Mouse (Mus musculus): Measurements from ENCODE around the gene Atxn7. TPM values are rescaled to one million over a fixed set of nuclear protein-coding genes. Genes with fewer than 3 reads are reported as not detected.
A peak's percentile ranks its signal among the peaks of the same experiment; 100 is the strongest.

Atxn7 gene
- polyA plus RNA-seq, 1 experiment: 20.3 TPM

GRCm38 (mm10) chr14:14088016-14088791 is 127.0 kb downstream of the Atxn7 start:
- 22% methylated on average over 9 of the region's 9 CpGs for WGBS
- Histone ChIP-seq H3K4me3 (ENCODE audit: extremely low read depth, insufficient read depth, insufficient read length) (no peak overlapping the region), H3K27me3 (ENCODE audit: control insufficient read depth, insufficient read depth, low read length) (no peaks in the 10 kb centered on the region), H3K36me3 (ENCODE audit: control insufficient read depth, insufficient read depth, low read length) (peaks cover 15% of the 10 kb centered on the region), H3K27ac (ENCODE audit: insufficient read depth, low read length) (0 out of 2 replicates have a peak overlapping the region, but pooled peaks have one; percentile 12), H3K4me1 (ENCODE audit: control insufficient read depth, insufficient read depth, insufficient read length) (no peaks in the 10 kb centered on the region)
- DNase-seq (ENCODE audit: low read depth in 1 of 2, low spot score in 2 of 2): no peak
- no peak for TF ChIP-seq CTCF (IDR thresholded peaks at IDR 0.05; ENCODE audit: extremely low read depth, insufficient read depth, insufficient read length, insufficient replicate concordance)
- TF ChIP-seq POLR2A (IDR thresholded peaks at IDR 0.05; ENCODE audit: low read depth, low read length): no peak

- no peaks in the 10 kb centered on the region for H3K4me1 ChIP-seq (ENCODE audit: control insufficient read depth, insufficient read depth, insufficient read length)
- TF ChIP-seq CTCF (IDR thresholded peaks at IDR 0.05; ENCODE audit: extremely low read depth, insufficient read depth, insufficient read length, insufficient replicate concordance) (no peak), POLR2A (IDR thresholded peaks at IDR 0.05; ENCODE audit: low read depth, low read length) (no peak)
- 92% methylated on average over 6 of the region's 6 CpGs for WGBS
- H3K27me3 ChIP-seq (ENCODE audit: control insufficient read depth, insufficient read depth, low read length): no peaks in the 10 kb centered on the region
- no peak overlapping the region for H3K27ac ChIP-seq (ENCODE audit: insufficient read depth, low read length)
- no peak for DNase-seq (ENCODE audit: low read depth in 1 of 2, low spot score in 2 of 2)
- peaks cover 22% of the 10 kb centered on the region for H3K36me3 ChIP-seq (ENCODE audit: control insufficient read depth, insufficient read depth, low read length)
- H3K4me3 ChIP-seq (ENCODE audit: extremely low read depth, insufficient read depth, insufficient read length): no peak overlapping the region
Measured at GRCm38 (mm10) chr14:14090571-14090970, 129.3 kb downstream of the Atxn7 start.

- no peak overlapping the region for H3K4me3 ChIP-seq (ENCODE audit: extremely low read depth, insufficient read depth, insufficient read length)
- peaks cover 25% of the 10 kb centered on the region for H3K36me3 ChIP-seq (ENCODE audit: control insufficient read depth, insufficient read depth, low read length)
- H3K27me3 ChIP-seq (ENCODE audit: control insufficient read depth, insufficient read depth, low read length): no peaks in the 10 kb centered on the region
- H3K27ac ChIP-seq (ENCODE audit: insufficient read depth, low read length): no peak overlapping the region
- H3K4me1 ChIP-seq (ENCODE audit: control insufficient read depth, insufficient read depth, insufficient read length): no peaks in the 10 kb centered on the region
- peak; percentile 75 to 83 for DNase-seq (ENCODE audit: low read depth in 1 of 2, low spot score in 2 of 2)
- 29% methylated on average over 10 of the region's 10 CpGs for WGBS
- peak; percentile 91; the same call in 1 of the 2 replicates for TF ChIP-seq CTCF (IDR thresholded peaks at IDR 0.05; ENCODE audit: extremely low read depth, insufficient read depth, insufficient read length, insufficient replicate concordance)
- no peak for TF ChIP-seq POLR2A (IDR thresholded peaks at IDR 0.05; ENCODE audit: low read depth, low read length)
Measured at GRCm38 (mm10) chr14:14098330-14098980, 137.2 kb downstream of the Atxn7 start.

- H3K27me3 ChIP-seq (ENCODE audit: control insufficient read depth, insufficient read depth, low read length): no peaks in the 10 kb centered on the region
- peaks cover 19% of the 10 kb centered on the region for H3K36me3 ChIP-seq (ENCODE audit: control insufficient read depth, insufficient read depth, low read length)
- TF ChIP-seq CTCF (IDR thresholded peaks at IDR 0.05; ENCODE audit: extremely low read depth, insufficient read depth, insufficient read length, insufficient replicate concordance): no peak
- no peak for TF ChIP-seq POLR2A (IDR thresholded peaks at IDR 0.05; ENCODE audit: low read depth, low read length)
- WGBS: 97% methylated on average over 8 of the region's 8 CpGs
- no peak overlapping the region for H3K4me3 ChIP-seq (ENCODE audit: extremely low read depth, insufficient read depth, insufficient read length)
- H3K4me1 ChIP-seq (ENCODE audit: control insufficient read depth, insufficient read depth, insufficient read length): no peaks in the 10 kb centered on the region
- no peak overlapping the region for H3K27ac ChIP-seq (ENCODE audit: insufficient read depth, low read length)
- DNase-seq (ENCODE audit: low read depth in 1 of 2, low spot score in 2 of 2): no peak
Measured at GRCm38 (mm10) chr14:14100773-14101280, 139.6 kb downstream of the Atxn7 start.

GRCm38 (mm10) chr14:14101296-14101695 is 140.1 kb downstream of the Atxn7 start:
- Histone ChIP-seq H3K27me3 (ENCODE audit: control insufficient read depth, insufficient read depth, low read length) (no peaks in the 10 kb centered on the region), H3K27ac (ENCODE audit: insufficient read depth, low read length) (no peak overlapping the region), H3K4me3 (ENCODE audit: extremely low read depth, insufficient read depth, insufficient read length) (no peak overlapping the region), H3K36me3 (ENCODE audit: control insufficient read depth, insufficient read depth, low read length) (peaks cover 15% of the 10 kb centered on the region), H3K4me1 (ENCODE audit: control insufficient read depth, insufficient read depth, insufficient read length) (no peaks in the 10 kb centered on the region)
- no peak for TF ChIP-seq CTCF (IDR thresholded peaks at IDR 0.05; ENCODE audit: extremely low read depth, insufficient read depth, insufficient read length, insufficient replicate concordance)
- TF ChIP-seq POLR2A (IDR thresholded peaks at IDR 0.05; ENCODE audit: low read depth, low read length): no peak
- 97% methylated on average over 9 of the region's 9 CpGs for WGBS
- DNase-seq (ENCODE audit: low read depth in 1 of 2, low spot score in 2 of 2): no peak

- Histone ChIP-seq H3K36me3 (ENCODE audit: control insufficient read depth, insufficient read depth, low read length) (peaks cover 17% of the 10 kb centered on the region), H3K4me3 (ENCODE audit: extremely low read depth, insufficient read depth, insufficient read length) (no peak overlapping the region), H3K27me3 (ENCODE audit: control insufficient read depth, insufficient read depth, low read length) (no peaks in the 10 kb centered on the region), H3K4me1 (ENCODE audit: control insufficient read depth, insufficient read depth, insufficient read length) (no peaks in the 10 kb centered on the region), H3K27ac (ENCODE audit: insufficient read depth, low read length) (no peak overlapping the region)
- DNase-seq (ENCODE audit: low read depth in 1 of 2, low spot score in 2 of 2): no peak
- TF ChIP-seq CTCF (IDR thresholded peaks at IDR 0.05; ENCODE audit: extremely low read depth, insufficient read depth, insufficient read length, insufficient replicate concordance) (no peak), POLR2A (IDR thresholded peaks at IDR 0.05; ENCODE audit: low read depth, low read length) (no peak)
- 83% methylated on average over 13 of the region's 13 CpGs for WGBS
Measured at GRCm38 (mm10) chr14:14104213-14104929, 143.1 kb downstream of the Atxn7 start.
